Mouse (Mus musculus) gastrocnemius, postnatal 10 days (tissue): ENCODE data around the gene Cep19. TPM values are rescaled to one million over a fixed set of nuclear protein-coding genes. Genes with fewer than 3 reads are reported as not detected.

ENCODE experiments used
- DNase-seq: peaks from one replicate; pipeline ENCODE4 v3.0.0; 2021; ENCODE audit warnings: mixed read lengths
- total RNA-seq, 2 experiments: library from RNA; stranded (reverse); gene quantifications; 2 replicates each; pipeline ENCODE4 v1.2.3; 2021

Gene Cep19
- total RNA-seq, 2 experiments from 2014 or later: 6.3 to 7.3 TPM

- DNase-seq: no peak
Measured at GRCm38 (mm10) chr16:32144592-32144991, 45.0 kb downstream of the Cep19 start.

GRCm38 (mm10) chr16:32147589-32148207 lies 48.1 kb downstream of the Cep19 start:
- DNase-seq: no peak

GRCm38 (mm10) chr16:32153976-32154375 lies 54.4 kb downstream of the Cep19 start:
- DNase-seq: no peak

GRCm38 (mm10) chr16:32154437-32154836 lies 54.8 kb downstream of the Cep19 start:
- DNase-seq: no peak

GRCm38 (mm10) chr16:32156719-32157118 lies 57.1 kb downstream of the Cep19 start:
- no peak for DNase-seq

- DNase-seq: no peak
Measured at GRCm38 (mm10) chr16:32157369-32157768, 57.8 kb downstream of the Cep19 start.

Other genes starting within 250 kb of the Cep19 start
- under 1 TPM in 1 of 2 experiments, not detected in 1; 0.05 TPM for gene Meltf, start 221.0 kb upstream of the Cep19 start, total RNA-seq
- gene Pigz, start 165.9 kb upstream of the Cep19 start, total RNA-seq: 1 to 10 TPM; 5.9 to 7.5 TPM
- gene 0610012G03Rik, start 151.3 kb upstream of the Cep19 start, total RNA-seq: 10 to 100 TPM; 41.2 to 47.7 TPM
- gene Ncbp2, start 151.3 kb upstream of the Cep19 start, total RNA-seq: 10 to 100 TPM; 18.7 to 23.6 TPM
- gene Senp5, start 96.5 kb upstream of the Cep19 start, total RNA-seq: 10 to 100 TPM; 13.8 to 17.0 TPM
- gene Pak2, start 20.5 kb upstream of the Cep19 start, total RNA-seq: 10 to 100 TPM; 22.7 to 26.7 TPM
- 10 to 100 TPM; 15.9 to 16.1 TPM for gene Pigx, start 60 bp upstream of the Cep19 start, total RNA-seq
- 1 to 10 TPM; 7.4 to 9.0 TPM for gene Nrros, start 65.8 kb downstream of the Cep19 start, total RNA-seq
- under 1 TPM in 1 of 2 experiments, not detected in 1; 0.47 TPM for gene Bex6, start 80.0 kb downstream of the Cep19 start, total RNA-seq
- gene Fbxo45, start 147.4 kb downstream of the Cep19 start, total RNA-seq: 10 to 100 TPM; 11.2 to 11.6 TPM
- gene Wdr53, start 147.4 kb downstream of the Cep19 start, total RNA-seq: 1 to 10 TPM; 6.1 to 7.3 TPM
- 10 to 100 TPM; 13.1 to 18.3 TPM for gene Smco1, start 171.7 kb downstream of the Cep19 start, total RNA-seq
- gene Rnf168, start 177.7 kb downstream of the Cep19 start, total RNA-seq: 10 to 100 TPM; 11.6 to 13.4 TPM
- 10 to 100 TPM; 25.3 to 31.1 TPM for gene Ubxn7, start 232.5 kb downstream of the Cep19 start, total RNA-seq